Mouse (Mus musculus): ENCODE measurements around the gene Prss46.

Gene Prss46

DNA sequence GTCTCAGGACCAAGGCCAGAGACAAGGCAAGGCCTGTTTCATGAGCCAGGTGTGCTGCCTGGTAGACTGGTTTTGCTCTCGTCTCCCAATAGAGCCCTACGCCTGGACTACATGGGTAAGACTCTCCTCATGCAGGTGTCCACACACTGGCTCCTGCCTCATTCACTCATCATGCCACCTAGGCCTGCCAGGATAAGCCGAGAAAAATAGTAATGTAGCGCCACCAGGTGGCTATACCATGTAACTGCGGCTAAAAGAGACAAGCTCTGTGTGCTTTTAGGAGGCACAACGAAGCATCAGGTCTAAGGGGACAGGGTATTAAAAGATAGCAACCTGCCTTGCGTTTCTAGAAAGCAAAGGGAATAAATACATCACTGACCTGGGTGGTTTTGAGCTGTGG lies 26.7 kb downstream of the Prss46 start:
- DNase-seq: peak; percentile 53 to 64

GRCm38 (mm10) chr9:110873681-110874659 lies 29.7 kb downstream of the Prss46 start:
- DNase-seq: no peak

- DNase-seq: no peak
These were observed 30.4 kb downstream of the Prss46 start for GRCm38 (mm10) chr9:110874660-110875191.

DNA sequence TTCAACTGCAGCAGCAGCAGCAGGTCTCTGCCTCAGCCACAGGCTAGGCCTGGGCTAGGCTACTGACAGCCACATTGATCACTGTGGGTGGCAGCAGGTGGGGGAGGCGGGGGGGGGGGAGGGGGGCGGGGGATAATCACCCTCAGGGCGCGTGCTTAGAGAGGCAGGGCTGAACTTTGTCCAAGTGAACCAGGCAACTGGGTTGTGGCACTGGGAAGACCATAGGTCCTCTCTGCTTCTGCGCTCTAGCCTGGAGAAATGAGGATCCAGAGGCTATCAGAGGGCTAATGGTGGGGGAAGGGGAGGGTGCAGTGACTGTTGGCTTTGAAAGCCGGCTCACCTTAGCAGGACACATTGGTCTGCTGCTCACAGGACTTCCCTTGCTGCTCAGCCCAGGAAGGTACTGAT lies 31.0 kb downstream of the Prss46 start:
- no peak for DNase-seq

GRCm38 (mm10) chr9:110877353-110877752 lies 33.0 kb downstream of the Prss46 start:
- DNase-seq: peak in 1 of 2 experiments; percentile 50

DNA sequence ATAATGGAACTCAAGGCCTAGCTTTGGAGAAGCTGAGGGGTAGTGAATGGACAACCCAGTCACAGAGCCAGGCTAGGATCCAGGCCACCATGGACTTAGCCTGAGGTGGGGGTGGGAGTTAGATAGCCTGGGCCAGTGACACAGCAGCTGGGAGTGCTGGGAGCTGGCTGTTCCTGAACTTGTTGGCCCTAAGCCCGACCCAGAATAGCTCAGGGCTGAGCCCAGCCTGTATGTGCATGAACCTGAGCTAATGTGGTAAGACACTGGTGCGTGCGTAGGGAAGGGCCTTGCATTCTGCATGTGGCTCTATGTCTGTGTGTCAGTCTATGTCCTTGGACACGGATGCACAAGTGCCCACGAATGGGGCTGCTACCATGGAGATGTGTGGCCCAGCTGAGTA lies 33.6 kb downstream of the Prss46 start:
- peak; percentile 66 to 76 for DNase-seq

- peak in 1 of 2 experiments; percentile 45 for DNase-seq
These were observed 35.0 kb downstream of the Prss46 start, which contains the start of gene Als2cl for GRCm38 (mm10) chr9:110879191-110879920. TSS of gene Als2cl (plus strand) at chr9:110879870.

DNA sequence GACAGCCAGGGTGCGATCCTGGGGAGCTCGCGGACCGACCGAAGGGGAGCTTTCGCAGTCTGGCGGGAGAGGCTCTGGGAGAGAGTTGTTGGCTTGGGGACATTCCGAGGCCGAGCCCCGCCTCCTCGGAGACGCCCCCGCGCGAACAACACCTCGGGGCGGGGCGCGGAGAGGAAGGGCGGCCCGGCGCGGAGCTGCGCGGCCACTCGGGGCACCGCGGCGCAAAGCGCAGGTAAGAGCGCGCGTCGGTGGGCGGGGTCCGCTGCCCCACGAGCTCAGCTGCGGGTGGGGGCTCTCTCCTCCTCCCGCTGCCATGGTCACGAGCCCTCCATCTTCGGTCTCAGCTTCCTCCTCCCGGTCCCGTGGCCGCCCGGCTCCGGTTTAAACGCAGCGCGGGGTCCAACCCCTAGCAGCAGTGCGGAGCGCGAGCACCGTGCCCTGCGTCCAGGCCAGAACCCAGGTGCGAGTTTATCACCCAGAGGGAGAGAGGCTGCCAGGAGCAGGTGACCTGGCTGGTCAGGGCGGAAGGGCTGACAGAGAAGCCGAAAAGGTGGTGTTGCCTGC lies 35.8 kb downstream of the Prss46 start, which contains the start of gene Tmie:
Gene Tmie, minus strand, starts transcription at position 116 of the 564 bp plus-strand sequence.
- DNase-seq: peak; percentile 89 to 93

GRCm38 (mm10) chr9:110880772-110881171 lies 36.5 kb downstream of the Prss46 start:
- peak; percentile 80 to 87 for DNase-seq

GRCm38 (mm10) chr9:110881953-110882352 lies 37.6 kb downstream of the Prss46 start:
- peak; percentile 75 to 83 for DNase-seq

DNA sequence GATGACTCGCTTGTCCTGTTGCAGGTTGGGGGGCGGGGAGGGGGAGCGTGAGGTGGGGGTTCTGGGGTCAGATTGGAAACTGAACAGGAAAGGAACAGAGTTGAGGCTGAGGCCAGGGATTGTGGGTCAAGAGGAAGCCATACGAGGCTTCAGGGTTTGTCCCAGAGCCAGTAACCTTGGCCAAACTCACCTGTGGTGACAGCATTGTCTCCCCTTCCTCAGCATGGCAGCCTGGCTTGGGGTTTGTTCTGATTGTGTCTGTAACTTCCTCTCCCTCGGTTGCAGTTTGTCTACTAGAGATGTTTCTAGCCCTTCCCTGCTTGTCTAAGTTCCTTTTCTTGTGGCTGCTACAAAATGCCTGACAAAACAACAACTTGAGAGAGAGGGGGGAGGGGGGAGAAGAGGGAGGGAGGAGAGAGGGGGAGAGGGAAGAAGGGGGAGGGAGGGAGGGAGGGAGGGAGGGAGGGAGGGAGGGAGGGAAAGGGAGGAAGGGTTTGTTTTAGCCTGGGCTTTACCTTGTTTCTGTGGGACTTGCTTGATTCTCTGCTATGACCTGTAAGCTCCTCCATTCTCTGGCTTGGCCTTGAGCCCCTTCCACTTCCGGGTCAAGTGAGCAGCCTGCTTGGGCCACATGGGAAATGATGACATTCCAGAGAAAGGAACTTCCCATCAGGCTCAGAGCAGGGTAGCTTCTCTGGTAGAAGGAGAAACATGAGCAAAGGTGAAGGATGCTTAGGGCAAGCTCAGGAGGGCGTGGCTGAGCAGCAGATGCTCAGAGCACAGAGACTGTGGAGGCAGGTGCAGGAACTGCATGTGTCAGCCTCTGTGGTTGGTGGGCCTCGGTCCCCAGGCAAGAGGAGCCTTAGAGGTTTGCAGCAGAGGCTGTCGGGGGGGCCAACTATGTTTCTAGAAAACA lies 43.3 kb downstream of the Prss46 start:
- no peak for DNase-seq

DNA sequence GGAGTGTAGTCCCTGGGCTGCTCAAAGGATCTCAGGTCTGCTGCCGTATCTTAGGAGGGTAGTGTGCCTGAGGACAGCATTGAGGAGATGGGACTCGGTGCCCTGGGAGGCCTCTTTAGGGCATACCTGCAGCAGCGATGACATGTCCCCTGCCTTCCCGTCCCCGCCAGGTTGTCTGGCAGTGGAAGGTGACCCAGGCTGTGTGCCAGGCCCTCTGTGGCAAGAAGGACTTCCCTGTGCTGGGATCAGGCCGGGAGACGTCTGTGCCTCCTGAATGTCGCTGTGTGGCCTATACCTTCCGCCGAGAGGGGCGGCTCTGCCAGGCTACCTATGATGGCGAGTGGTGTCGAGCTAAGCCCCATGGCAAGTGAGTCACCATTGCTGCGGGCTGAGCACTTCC lies 44.6 kb downstream of the Prss46 start:
- DNase-seq: no peak

- peak in 1 of 2 experiments; percentile 35 for DNase-seq
These were observed 45.9 kb downstream of the Prss46 start for GRCm38 (mm10) chr9:110890026-110890783.

GRCm38 (mm10) chr9:110891077-110891828 lies 46.9 kb downstream of the Prss46 start:
- peak in 1 of 2 experiments; percentile 34 for DNase-seq

DNA sequence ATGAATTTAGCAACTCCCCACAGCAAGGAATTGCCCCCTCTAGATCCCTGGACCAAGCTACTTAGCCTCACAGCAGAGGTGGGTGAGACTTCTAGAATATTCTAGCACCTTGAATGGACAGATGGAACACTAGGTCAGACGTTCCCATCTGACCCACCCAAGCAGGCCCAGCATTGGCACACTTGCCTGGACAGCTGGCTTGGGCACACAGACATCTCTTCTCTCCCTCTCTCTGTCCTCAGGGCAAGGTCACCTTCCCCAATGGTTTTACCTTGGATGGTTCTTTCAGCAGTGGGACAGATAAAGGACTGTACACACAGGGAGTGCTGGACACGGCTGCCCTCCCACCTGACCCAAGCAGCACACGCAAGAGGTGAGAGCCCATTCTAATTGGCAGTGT lies 48.2 kb downstream of the Prss46 start:
- no peak for DNase-seq

DNA sequence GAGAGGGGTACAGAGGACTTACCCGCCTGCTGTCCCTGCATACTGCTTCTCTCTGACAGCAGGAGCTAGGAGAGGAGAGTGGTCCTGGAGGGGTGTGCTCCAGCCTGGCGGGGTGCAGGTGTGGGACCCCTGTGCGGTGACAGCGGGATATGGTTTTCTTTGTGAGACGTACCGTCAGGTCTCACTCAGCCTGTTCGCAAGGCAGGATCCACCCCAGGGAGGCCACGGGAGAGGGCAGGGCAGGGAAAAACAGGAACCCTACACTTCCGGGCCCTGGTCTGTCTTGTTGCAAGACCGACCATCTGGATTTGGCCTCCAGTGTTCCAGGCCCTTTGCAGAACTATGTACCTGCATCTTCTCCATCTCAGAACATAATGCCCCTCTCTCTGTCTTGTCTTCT lies 49.1 kb downstream of the Prss46 start:
- no peak for DNase-seq

- DNase-seq: no peak
These were observed 51.2 kb downstream of the Prss46 start for GRCm38 (mm10) chr9:110895507-110895906.

GRCm38 (mm10) chr9:110895994-110896393 lies 51.7 kb downstream of the Prss46 start:
- DNase-seq: no peak

DNA sequence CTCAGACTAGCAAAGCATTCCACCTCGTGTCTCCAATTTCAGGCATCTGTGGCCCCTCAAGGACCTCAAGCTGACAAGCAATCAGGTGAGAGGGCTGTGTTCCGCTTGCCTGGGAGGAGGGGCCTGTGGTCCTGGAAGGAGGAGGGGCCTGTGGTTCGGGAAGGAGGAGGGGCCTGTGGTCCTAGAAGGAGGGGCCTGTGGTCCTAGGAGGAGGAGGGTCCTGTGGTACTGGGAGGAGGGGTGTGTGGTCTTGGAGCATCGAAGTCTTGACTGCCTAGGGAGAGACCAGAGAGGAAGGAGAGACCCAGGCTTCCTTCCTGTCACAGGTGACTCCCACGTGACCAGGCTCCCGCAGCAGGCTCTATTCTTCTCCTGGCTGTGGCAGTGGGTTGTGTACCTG lies 52.3 kb downstream of the Prss46 start:
- peak in 1 of 2 experiments; percentile 29 for DNase-seq

DNA sequence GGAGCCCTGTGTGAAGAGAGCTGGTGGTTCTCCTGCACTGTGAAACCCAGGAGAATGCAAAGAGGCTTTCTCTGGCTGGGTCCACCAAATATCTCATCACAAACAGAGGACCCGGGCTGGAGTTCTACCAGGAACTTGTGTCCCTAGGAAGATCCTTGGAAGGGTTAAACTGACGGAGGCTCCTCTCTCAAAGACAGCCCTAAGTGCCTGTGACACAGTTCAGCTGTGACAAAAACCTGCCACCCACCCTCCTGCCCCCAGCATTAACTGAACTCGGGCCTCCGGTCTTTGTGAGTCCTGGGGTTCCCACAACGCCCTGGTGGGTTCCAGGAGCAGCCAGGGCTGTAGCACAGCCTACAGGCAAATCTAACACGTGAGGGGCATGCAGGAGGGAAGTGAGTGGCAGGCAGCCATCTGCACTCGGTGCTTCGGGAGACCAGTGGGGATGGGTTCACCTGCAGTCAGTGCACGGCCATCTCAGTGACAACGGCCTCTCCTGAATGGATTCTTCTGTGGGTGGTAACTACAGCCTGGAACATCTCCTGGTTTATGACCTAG lies 55.2 kb downstream of the Prss46 start:
- no peak for DNase-seq
